Mouse (Mus musculus) right cerebral cortex, postnatal 14 days (tissue): ENCODE results near the gene Olfr1026.

Experiments used
- DNase-seq: peaks from one replicate; pipeline ENCODE4 v3.0.0; 2022

The Olfr1026 gene

DNA sequence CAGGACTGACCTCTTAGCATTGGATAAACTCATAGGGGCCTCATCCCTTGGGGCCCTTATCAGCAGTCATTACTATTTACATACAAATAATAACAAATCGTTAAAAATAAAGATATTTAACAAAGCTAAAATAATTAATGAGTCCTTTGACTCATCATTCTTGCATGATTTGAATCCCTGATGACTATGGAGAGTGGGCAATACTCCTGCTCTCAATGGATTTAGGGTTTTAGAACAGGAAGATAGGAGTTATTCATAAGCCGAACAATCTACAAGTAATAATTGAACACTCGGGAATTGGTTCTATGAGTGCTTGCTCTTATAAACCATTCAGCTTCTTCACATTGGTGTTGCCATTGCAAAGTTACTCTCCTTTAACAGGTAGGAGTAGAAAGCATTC, at the start of gene Olfr1026:
TSS of gene Olfr1026 (plus strand) at position 301 of the 400 bp plus-strand sequence.
- no peak for DNase-seq

DNA sequence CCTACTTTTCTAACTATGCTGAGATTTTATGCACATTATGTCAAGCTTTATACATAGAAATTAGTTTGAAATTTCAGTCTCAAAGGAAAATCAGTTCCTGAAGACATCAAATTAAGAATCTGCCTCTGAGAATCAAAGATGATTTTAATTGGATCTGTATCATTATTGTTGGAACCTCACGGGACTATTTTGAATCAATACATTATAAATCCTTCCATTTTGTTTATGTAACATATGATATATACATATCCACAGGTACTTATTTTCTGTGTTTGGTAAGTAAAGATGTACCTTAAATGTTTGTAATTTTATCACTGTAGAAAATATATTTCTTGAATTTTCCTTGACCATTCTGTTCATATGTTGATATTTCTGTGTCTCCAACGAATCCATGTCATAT, 36.0 kb upstream of the Olfr1026 start, which contains the start of gene Olfr1023:
TSS of gene Olfr1023 (plus strand) at position 301 of the 400 bp plus-strand sequence.
- no peak for DNase-seq

DNA sequence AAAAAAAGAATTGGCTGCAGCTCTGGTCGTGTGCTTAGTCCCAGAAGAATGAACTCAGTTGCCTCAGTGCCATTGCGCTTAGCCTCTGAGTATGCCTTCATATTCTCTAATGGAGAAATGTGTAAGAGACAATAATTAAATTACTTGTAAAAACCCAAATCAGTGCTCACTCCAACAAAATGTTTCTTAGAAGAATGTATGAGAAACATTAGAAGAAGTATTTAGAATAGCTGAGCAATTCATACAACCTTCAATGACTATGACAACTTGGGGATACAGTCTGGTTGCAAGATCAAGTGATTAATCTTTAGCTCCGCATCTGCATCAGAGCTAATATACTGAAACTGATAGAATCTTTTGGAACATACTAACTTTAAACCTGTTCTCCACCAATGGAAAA, 16.4 kb upstream of the Olfr1026 start, which contains the start of gene Olfr1024:
TSS of gene Olfr1024 (minus strand) at position 101 of the 400 bp plus-strand sequence.
- no peak for DNase-seq

DNA sequence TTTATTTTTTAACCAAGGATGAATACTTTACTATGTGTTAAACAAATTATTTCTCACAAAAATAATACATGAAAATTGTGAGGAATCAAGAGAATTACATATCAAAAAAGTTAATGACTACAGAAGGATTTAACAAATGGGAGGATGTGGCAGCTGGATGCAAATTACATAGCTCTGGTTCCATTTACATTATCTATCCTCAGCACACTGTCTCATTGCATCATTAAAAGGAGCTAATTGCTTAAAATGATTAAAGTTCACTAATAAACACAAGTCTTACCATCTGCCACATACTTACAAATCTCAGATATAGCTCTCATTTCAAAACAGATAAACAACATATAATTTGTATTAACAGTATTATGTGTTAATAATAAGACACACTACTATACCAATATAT, 8.2 kb upstream of the Olfr1026 start:
- no peak for DNase-seq

DNA sequence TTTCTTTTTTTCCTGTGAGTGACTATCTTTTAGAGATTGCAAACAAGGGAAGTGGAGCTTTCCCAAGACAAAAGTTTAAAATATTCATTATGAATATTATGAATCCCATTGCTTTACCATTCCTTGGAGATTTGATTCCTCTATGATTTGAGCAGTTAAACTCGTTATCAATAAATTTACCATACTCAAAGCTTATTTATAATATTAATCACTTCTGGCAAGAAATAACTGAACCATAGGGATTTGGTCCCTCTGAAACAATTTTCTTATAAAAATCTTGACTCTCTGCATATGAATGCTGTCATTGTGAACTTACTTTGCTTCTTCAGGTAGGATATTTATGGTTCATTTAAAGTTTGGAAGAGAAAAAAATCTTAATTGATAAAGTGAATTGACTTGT, 6.5 kb upstream of the Olfr1026 start, which contains the start of gene Olfr1025-ps1:
TSS of gene Olfr1025-ps1 (plus strand) at position 301 of the 400 bp plus-strand sequence.
- DNase-seq, result no peak

DNA sequence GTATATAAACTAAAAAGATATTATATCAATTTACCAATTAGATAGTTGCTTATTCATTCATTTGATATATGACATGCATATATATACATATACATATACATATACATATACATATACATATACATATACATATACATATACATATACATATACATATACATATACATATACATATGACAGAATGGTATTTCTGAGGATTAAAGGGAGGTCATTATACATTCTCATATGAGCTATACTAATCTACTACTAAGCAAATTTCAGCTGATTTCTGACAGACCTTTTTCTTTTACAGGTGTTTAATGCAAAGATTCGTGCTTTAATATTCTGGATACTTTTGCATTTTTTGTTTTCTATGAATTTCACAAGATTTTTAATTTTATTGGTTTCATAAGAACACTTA, 28.8 kb downstream of the Olfr1026 start, which contains the start of gene Olfr1028:
TSS of gene Olfr1028 (plus strand) at position 301 of the 400 bp plus-strand sequence.
- DNase-seq, result no peak

DNA sequence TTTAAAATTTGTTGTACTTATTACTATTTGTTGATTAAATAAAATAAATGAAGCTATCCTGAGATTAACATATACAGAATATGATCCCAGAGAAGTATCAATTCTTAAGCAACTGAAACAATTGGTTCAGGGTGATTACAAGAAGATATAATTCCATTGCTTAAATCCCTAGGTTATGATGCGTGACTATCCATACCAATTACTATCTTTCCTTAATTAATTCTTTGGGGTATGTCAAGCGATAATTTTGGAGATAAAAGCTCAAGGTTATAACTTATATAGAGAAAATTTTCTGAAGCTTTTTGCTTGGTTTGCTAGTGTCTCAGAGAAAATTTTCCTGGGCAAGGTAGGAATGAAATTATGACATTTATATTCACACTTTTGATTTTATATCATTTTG, 52.2 kb downstream of the Olfr1026 start, which contains the start of gene Olfr1029:
TSS of gene Olfr1029 (plus strand) at position 301 of the 400 bp plus-strand sequence.
- no peak for DNase-seq
